Mouse (Mus musculus) lung, embryonic 14.5 days (tissue): ENCODE results near the gene Cacfd1. TPM values are rescaled to one million over a fixed set of nuclear protein-coding genes. Genes with fewer than 3 reads are reported as not detected.

Experiments used
- ATAC-seq: fragments of 200-750 bp; cut with Nextera tagmentation; 2 replicates; pipeline ENCODE4 v1.8.0; 2017; ENCODE audit warnings: mild to moderate bottlenecking, moderate TSS enrichment, moderate library complexity; ENCODE audit not compliant: insufficient read depth
- DNase-seq: peaks from one replicate; pipeline ENCODE4 v3.0.0-alpha.2; 2015
- H3K27ac ChIP-seq: fragments of 300-500 bp; sonication (generic); 2 replicates; pipeline ENCODE4 v1.5.1; 2014; ENCODE audit warnings: low read depth, mild to moderate bottlenecking, moderate library complexity
- H3K27me3 ChIP-seq: fragments of 300-500 bp; sonication (generic); 2 replicates; pipeline ENCODE4 v1.6.1; 2014; ENCODE audit warnings: low read length, control low read depth; ENCODE audit not compliant: insufficient read depth
- H3K36me3 ChIP-seq: fragments of 300-500 bp; sonication (generic); 2 replicates; pipeline ENCODE4 v1.6.1; 2014; ENCODE audit warnings: control low read depth; ENCODE audit not compliant: insufficient read depth
- H3K4me1 ChIP-seq: fragments of 300-500 bp; sonication (generic); 2 replicates; pipeline ENCODE4 v1.6.1; 2014; ENCODE audit warnings: antibody characterized with exemption, control low read depth; ENCODE audit not compliant: insufficient read depth
- H3K4me2 ChIP-seq: fragments of 300-500 bp; sonication (generic); 2 replicates; pipeline ENCODE4 v1.6.1; 2014; ENCODE audit warnings: mild to moderate bottlenecking
- H3K4me3 ChIP-seq: fragments of 300-500 bp; sonication (generic); 2 replicates; pipeline ENCODE4 v1.5.1; 2014; ENCODE audit warnings: low read depth, low read length
- H3K9ac ChIP-seq: fragments of 300-500 bp; sonication (generic); 2 replicates; pipeline ENCODE4 v1.6.1; 2014
- H3K9me3 ChIP-seq: fragments of 300-500 bp; sonication (generic); 2 replicates; pipeline ENCODE4 v1.6.1; 2016; ENCODE audit warnings: low read depth, low read length, control low read depth
- CTCF ChIP-seq: IDR thresholded peaks from 2 replicates; pipeline ENCODE4 v1.5.1; 2016; ENCODE audit warnings: antibody characterized with exemption, low read depth
- whole genome bisulfite sequencing: fragments of 180-500 bp; shearing (Covaris S2); extraction: QIAGEN DNeasy Blood & Tissue Kit; methylation state at CpG from one replicate; pipeline ENCODE4 v1.1.7; 2014; 5-methylcytosine and 5-hydroxymethylcytosine counted together
- polyA plus RNA-seq: library from polyadenylated mRNA; unstranded; fragments of >200 nt; fragmentation: Nextera tagmentation; extraction: Ambion mirVana; gene quantifications from 2 replicates; pipeline ENCODE4 v1.2.1, GENCODE M21; 2014

Cacfd1 gene
- polyA plus RNA-seq, 1 experiment from 2014 or later: 58.8 TPM

DNA sequence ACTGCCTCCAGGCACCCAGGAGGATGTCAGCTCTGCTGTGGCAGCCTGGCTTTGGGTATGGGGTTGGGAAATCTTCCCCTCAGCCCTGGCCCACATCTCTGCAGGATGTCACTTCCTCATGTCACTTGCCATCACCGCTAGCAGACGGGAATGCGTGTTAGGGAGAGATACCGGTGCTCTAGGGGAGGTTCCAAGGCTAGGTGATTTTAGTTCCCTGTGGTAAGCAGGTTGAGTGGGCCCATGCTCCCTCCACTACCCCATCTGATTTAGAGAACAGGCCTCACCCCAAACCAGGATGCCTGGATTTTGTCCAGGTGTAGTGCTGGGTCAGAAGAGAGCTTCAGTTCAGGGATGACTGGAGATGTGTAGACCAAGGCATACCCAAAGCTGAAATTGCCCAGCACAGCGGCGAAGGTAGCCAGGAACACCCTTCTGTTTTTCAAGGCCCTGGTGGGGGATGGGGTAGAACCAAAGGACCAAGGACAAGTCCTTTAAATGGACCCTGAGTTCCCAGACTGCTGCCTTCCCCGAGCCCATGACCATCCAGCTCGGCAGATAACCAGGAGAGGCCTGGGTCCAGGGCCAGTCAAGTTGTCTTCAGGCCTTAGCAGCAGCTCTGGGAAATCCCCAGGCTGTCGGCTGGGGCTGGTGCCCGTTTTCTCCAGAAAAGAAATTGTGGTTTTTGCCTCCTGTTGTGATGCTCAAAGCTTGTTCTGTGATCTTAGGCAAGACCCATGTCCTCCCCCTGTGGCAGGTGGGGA lies 17.3 kb downstream of the Cacfd1 start:
- Histone ChIP-seq H3K9me3 (no peaks in the 10 kb centered on the region), H3K4me2 (no peak overlapping the region; the same call in 1 of the 2 replicates), H3K4me3 (no peak overlapping the region), H3K4me1 (peaks cover 3% of the 10 kb centered on the region; the same call in 1 of the 2 replicates), H3K9ac (no peak overlapping the region), H3K27me3 (0 out of 2 replicates have a peak, but pooled peaks cover 8% of the 10 kb centered on the region), H3K27ac (no peak overlapping the region), H3K36me3 (no peaks in the 10 kb centered on the region)
- TF ChIP-seq CTCF: no peak
- WGBS: 64% methylated on average over 10 of the region's 10 CpGs
- DNase-seq: no peak
- no peak for ATAC-seq

DNA sequence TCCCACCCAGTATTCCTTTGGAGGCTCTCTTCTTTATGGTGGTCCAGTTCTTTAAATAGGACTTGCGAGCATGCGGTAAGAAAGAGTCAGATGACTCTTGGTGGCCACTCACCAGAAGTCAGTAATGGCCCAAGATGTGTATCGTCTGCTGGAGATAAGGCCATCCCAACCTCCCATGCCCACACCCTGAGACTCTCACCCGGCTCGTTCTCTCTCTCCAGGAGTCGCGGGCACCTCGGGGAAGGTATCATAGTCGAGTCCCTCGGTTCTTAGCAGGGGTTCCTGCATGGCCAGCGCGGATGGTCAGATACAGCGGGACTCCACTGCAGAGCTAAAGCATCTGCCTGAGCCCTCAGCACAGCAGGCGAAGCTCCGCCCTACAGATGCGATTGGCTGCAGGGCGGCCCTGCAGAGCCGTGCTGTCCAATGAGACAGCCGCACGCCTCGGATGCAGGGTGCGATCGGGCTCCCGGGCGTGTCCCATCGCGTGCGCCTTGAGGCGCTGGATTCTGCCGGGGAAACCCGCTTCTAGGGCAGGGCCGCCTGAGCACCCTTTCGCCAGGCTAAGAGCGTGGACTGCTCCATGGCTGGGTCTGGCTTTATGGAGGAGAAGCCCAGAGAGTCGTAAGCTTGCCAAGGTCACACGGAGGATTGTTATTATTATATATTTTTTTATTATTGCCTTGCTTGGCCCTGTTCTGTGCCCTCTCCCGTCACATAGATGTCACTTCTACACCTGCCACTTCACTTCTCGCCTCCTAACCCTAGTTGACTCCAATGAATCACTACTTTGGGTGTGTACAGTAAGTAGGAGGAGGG lies 18.1 kb downstream of the Cacfd1 start, which contains the start of gene Slc2a6:
Gene Slc2a6, minus strand, starts transcription at position 381 of the 819 bp plus-strand sequence.
- H3K27me3 ChIP-seq: 0 out of 2 replicates have a peak, but pooled peaks cover 8% of the 10 kb centered on the region
- TF ChIP-seq CTCF: no peak

DNA sequence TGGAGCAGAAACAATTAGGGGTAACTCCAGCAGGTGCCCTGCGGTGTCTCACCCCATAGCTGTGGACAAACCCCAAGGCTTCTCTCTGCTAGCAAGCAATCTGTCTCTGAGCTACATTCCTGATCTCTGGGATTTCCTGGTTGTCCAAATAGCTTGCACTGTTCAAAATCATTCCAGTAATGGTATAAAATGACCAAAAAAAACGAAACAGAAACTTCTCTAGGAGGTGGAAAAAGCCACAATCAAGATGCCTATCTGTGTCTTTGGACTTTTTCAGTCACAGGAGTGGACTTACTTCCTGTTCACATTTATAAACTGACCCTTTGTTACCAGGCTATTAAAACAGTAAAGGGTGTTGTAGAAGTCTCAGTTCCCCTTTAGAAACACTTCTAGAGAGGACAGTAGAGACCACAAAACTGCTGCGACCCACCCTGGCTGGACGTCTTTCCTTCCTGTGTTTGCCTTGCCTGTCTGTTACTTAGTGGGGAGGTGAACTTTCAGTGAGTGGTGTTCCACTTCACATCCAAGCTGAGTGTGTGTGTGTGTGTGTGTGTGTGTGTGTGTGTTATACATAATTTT lies 18.8 kb downstream of the Cacfd1 start:
- H3K36me3 ChIP-seq: no peaks in the 10 kb centered on the region
- 55% methylated on average over 4 of the region's 4 CpGs for WGBS
- H3K27ac ChIP-seq: no peak overlapping the region
- H3K4me1 ChIP-seq: peaks cover 3% of the 10 kb centered on the region; the same call in 1 of the 2 replicates
- 0 out of 2 replicates have a peak, but pooled peaks cover 8% of the 10 kb centered on the region for H3K27me3 ChIP-seq
- peak overlapping the region; percentile 50 for H3K4me2 ChIP-seq
- H3K9ac ChIP-seq: no peak overlapping the region
- H3K9me3 ChIP-seq: no peaks in the 10 kb centered on the region
- H3K4me3 ChIP-seq: no peak overlapping the region
- ATAC-seq (no peak), DNase-seq (no peak)
- no peak for TF ChIP-seq CTCF

More for the DNA sequence above, 18.1 kb downstream of the Cacfd1 start, which contains the start of gene Slc2a6:
- H3K4me3 ChIP-seq: peak within 1 kb of the TSS; percentile 3
- H3K36me3 ChIP-seq: no peaks in the 10 kb centered on the region
- H3K9ac ChIP-seq: 0 out of 2 replicates have a peak within 1 kb of the TSS, but pooled peaks have one; percentile 5
- H3K4me2 ChIP-seq: peak within 1 kb of the TSS; percentile 50
- WGBS: 2% methylated on average over 38 of the region's 38 CpGs
- ATAC-seq (peak; percentile 99), DNase-seq (peak; percentile 94)
- H3K9me3 ChIP-seq: no peaks in the 10 kb centered on the region
- H3K4me1 ChIP-seq: peaks cover 3% of the 10 kb centered on the region; the same call in 1 of the 2 replicates
- no peak within 1 kb of the TSS for H3K27ac ChIP-seq

DNA sequence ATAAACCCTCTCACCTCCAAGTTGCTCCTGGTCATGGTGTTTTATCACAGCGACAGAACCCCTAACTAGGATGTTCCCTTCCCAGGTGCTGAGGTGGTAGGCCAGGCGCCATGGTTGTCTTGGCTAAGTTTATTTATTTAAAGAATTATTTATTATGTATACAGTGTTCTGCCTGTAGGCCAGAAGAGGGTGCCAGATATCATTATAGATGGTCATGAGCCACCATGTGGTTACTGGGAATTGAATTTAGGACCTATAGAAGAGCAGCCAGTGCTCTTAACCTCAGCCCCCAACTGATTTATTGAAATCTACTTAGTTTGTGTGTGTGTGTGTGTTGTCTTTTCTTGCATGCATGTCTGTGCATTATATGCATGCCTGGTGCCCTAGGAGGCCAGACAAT lies 22.6 kb downstream of the Cacfd1 start:
- TF ChIP-seq CTCF: no peak
- Histone ChIP-seq H3K36me3 (no peaks in the 10 kb centered on the region), H3K4me2 (no peak overlapping the region), H3K4me1 (peaks cover 3% of the 10 kb centered on the region; the same call in 1 of the 2 replicates), H3K9me3 (no peaks in the 10 kb centered on the region), H3K27me3 (0 out of 2 replicates have a peak, but pooled peaks cover 8% of the 10 kb centered on the region), H3K9ac (no peak overlapping the region), H3K27ac (no peak overlapping the region), H3K4me3 (no peak overlapping the region)
- ATAC-seq: no peak
- no peak for DNase-seq
- 37% methylated on average over 2 of the region's 2 CpGs for WGBS

DNA sequence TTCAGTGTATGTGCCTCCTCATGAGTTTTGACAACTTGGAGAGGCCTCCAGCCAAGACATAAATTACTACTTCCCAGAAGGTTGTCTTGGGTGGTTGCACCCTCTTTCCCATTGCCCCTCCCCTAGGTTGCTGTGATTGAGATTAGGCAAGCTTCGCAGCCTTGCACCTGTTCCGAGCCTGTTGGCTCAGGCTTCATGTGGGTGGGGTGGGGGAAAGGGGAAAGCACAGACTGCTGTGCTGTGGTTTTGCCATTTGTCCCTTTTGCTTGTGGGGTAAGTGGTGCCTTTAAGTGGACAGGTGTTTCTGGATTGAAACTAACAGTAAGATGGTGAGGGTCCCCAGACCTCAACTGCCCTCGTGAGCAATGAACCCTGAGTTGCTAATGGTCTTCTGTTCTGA lies 26.3 kb downstream of the Cacfd1 start:
- no peak for TF ChIP-seq CTCF
- Histone ChIP-seq H3K36me3 (no peaks in the 10 kb centered on the region), H3K4me3 (no peak overlapping the region), H3K9me3 (no peaks in the 10 kb centered on the region), H3K27ac (no peak overlapping the region), H3K4me1 (no peaks in the 10 kb centered on the region), H3K4me2 (no peak overlapping the region), H3K9ac (no peak overlapping the region), H3K27me3 (no peaks in the 10 kb centered on the region)
- DNase-seq (no peak), ATAC-seq (no peak)
- WGBS: 64% methylated on average over 3 of the region's 3 CpGs

DNA sequence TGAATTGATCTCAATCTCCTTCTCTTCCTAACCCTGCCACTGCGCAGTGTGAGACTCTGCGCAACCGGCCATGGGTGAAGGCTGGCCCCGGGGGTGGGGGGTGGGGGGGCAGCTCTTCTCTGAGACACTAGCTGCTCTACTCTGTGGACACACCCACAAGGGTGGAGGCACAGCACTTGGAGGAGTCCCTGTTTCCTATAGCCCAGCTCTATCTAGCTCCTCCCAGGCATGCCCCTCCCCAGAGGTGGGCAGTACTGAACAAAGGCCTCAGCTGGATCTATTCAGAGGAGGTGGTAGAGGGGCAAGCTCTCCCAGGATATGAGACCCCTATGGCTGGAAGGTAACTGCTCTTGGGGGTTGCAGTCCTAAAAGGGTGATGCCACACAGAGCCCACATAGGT lies 27.3 kb downstream of the Cacfd1 start:
- peak; percentile 68 for ATAC-seq
- H3K9ac ChIP-seq: no peak overlapping the region
- H3K9me3 ChIP-seq: no peaks in the 10 kb centered on the region
- no peak for TF ChIP-seq CTCF
- no peak overlapping the region for H3K27ac ChIP-seq
- H3K4me1 ChIP-seq: no peaks in the 10 kb centered on the region
- 64% methylated on average over 4 of the region's 4 CpGs for WGBS
- no peak for DNase-seq
- no peaks in the 10 kb centered on the region for H3K27me3 ChIP-seq
- H3K4me2 ChIP-seq: no peak overlapping the region
- H3K4me3 ChIP-seq: no peak overlapping the region
- H3K36me3 ChIP-seq: no peaks in the 10 kb centered on the region
